Mouse (Mus musculus) embryonic stem cell, embryonic (primary cell): ENCODE measurements at regions not wholly inside any gene's neighbourhood (a gene's known extent, or its start where the extent isn't known, plus 50 kb on each side); places are given as distances from the start of the nearest gene placed in this dataset.
"Not testable (repeated sequence)": the region's sequence is repeated elsewhere in the genome, so short reads cannot be mapped to it uniquely, and the experiment has no call there.

Experiments
- CTCF ChIA-PET, 4 experiments: fragments of 300-600 bp in 2 of 4; fragments of 350-600 bp in 2 of 4; sonication (Branson Sonifier 250); formaldehyde crosslinking; loops; one replicate each; lab custom pipeline; 2022; ENCODE audit warnings: inconsistent platforms in 2 of 4; lab: Charles Lee
- POLR2A ChIA-PET, 4 experiments: fragments of 300-600 bp in 2 of 4; fragments of 350-600 bp in 2 of 4; sonication (Branson Sonifier 250); formaldehyde crosslinking; loops; one replicate each; lab custom pipeline; 2022; ENCODE audit warnings: antibody characterized with exemption in 4 of 4, inconsistent platforms in 1 of 4; lab: Charles Lee

DNA sequence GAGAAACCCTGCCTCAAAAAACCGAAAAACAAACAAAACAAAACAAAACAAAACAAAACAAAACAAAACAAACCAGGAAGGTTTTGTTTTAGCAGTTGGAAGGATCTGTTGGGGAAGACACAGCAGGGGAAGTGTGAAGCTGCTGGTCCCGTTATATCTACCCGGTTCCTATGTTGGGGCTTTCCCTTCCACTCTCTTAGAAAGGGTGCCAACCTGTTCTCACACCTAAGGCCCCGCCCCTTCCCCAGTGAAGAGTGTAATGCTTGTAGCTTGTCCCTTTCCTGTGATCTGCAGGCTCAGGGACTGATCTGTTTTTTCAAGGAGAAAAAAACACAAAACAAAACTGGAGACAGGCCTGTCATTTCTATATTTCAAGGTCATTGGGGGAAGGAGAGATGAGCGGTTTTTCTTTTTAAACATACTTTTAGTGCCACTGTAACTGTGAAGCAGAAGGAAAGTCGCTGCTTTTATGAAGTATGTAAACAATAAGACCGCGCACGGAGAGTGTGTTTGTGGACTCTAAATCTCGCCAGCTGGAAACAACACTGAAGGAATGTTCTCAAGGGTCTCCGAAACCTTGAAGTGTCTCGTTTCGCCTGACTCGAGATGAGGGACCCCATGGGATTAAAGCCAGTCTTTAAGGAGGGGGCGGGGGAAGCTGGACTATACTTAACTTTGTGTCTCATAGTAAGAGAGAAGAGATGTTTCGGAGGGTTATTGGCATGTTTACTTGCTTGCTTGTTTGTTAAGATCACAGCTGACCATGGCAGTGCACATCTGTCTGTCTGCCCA is 256.1 kb downstream of the Prex1 start:
- POLR2A ChIA-PET: interaction anchor here in 2 of 4 experiments (0.5 to 1.0 kb wide), 3 partner anchors 9 to 842 kb away, joined by 3 to 4 read pairs (median 3); no protein-coding TSS in a partner anchor

GRCm38 (mm10) chr2:166454160-166454888 is 259.3 kb downstream of the Prex1 start:
- POLR2A ChIA-PET: interaction anchor here in 1 of 4 experiments (0.6 to 0.9 kb wide), 2 partner anchors 15 to 364 kb away, joined by 3 read pairs; no protein-coding TSS in a partner anchor
- CTCF ChIA-PET: not testable (repeated sequence)

More for the DNA sequence above, 256.1 kb downstream of the Prex1 start:
- CTCF ChIA-PET: interaction anchor here in 1 of 4 experiments (0.7 kb wide), 1 partner anchor 21 kb away, joined by 3 read pairs; no protein-coding TSS in a partner anchor

GRCm38 (mm10) chr2:166450964-166451363 is 262.7 kb downstream of the Prex1 start:
- POLR2A ChIA-PET: interaction anchor here in 2 of 4 experiments (0.6 to 4.8 kb wide), 3 partner anchors 13 to 37 kb away, joined by 3 to 22 read pairs (median 3); no protein-coding TSS in a partner anchor
- CTCF ChIA-PET: interaction anchor here in 1 of 4 experiments (2.3 kb wide), 1 partner anchor 11 kb away, joined by 6 read pairs; no protein-coding TSS in a partner anchor

GRCm38 (mm10) chr2:166450380-166450779 is 263.3 kb downstream of the Prex1 start:
- POLR2A ChIA-PET: interaction anchor here in 2 of 4 experiments (0.6 to 4.8 kb wide), 3 partner anchors 12 to 38 kb away, joined by 3 to 22 read pairs (median 3); no protein-coding TSS in a partner anchor
- CTCF ChIA-PET: interaction anchor here in 1 of 4 experiments (2.3 kb wide), 1 partner anchor 11 kb away, joined by 6 read pairs; no protein-coding TSS in a partner anchor

GRCm38 (mm10) chr2:166448724-166449123 is 264.9 kb downstream of the Prex1 start:
- ChIA-PET CTCF (interaction anchor here (0.5 to 1.4 kb wide), 6 partner anchors 9 to 194 kb away, joined by 3 to 6 read pairs (median 4); no protein-coding TSS in a partner anchor), POLR2A (interaction anchor here in 3 of 4 experiments (0.9 to 4.8 kb wide), 5 partner anchors 9 to 638 kb away, joined by 3 to 22 read pairs (median 4); no protein-coding TSS in a partner anchor)

- ChIA-PET CTCF (interaction anchor here in 3 of 4 experiments (0.6 to 1.4 kb wide), 4 partner anchors 8 to 366 kb away, joined by 3 to 4 read pairs (median 3); no protein-coding TSS in a partner anchor), POLR2A (interaction anchor here in 3 of 4 experiments (0.6 to 4.8 kb wide), 8 partner anchors 8 to 638 kb away, joined by 3 to 22 read pairs (median 3); no protein-coding TSS in a partner anchor)
Observed at GRCm38 (mm10) chr2:166448161-166448560, 265.5 kb downstream of the Prex1 start.

- ChIA-PET POLR2A (interaction anchor here in 2 of 4 experiments (1.2 to 2.3 kb wide), 2 partner anchors 9 to 157 kb away, joined by 4 to 11 read pairs; no protein-coding TSS in a partner anchor), CTCF (no interaction called here)
Observed at GRCm38 (mm10) chr2:166446536-166446935, 267.1 kb downstream of the Prex1 start.

GRCm38 (mm10) chr2:166445824-166446223 is 267.8 kb downstream of the Prex1 start:
- POLR2A ChIA-PET: interaction anchor here in 1 of 4 experiments (1.2 kb wide), 1 partner anchor 156 kb away, joined by 4 read pairs; no protein-coding TSS in a partner anchor
- CTCF ChIA-PET: not testable (repeated sequence)

GRCm38 (mm10) chr2:166442997-166443396 is 270.6 kb downstream of the Prex1 start:
- ChIA-PET CTCF (no interaction called here), POLR2A (no interaction called here)

DNA sequence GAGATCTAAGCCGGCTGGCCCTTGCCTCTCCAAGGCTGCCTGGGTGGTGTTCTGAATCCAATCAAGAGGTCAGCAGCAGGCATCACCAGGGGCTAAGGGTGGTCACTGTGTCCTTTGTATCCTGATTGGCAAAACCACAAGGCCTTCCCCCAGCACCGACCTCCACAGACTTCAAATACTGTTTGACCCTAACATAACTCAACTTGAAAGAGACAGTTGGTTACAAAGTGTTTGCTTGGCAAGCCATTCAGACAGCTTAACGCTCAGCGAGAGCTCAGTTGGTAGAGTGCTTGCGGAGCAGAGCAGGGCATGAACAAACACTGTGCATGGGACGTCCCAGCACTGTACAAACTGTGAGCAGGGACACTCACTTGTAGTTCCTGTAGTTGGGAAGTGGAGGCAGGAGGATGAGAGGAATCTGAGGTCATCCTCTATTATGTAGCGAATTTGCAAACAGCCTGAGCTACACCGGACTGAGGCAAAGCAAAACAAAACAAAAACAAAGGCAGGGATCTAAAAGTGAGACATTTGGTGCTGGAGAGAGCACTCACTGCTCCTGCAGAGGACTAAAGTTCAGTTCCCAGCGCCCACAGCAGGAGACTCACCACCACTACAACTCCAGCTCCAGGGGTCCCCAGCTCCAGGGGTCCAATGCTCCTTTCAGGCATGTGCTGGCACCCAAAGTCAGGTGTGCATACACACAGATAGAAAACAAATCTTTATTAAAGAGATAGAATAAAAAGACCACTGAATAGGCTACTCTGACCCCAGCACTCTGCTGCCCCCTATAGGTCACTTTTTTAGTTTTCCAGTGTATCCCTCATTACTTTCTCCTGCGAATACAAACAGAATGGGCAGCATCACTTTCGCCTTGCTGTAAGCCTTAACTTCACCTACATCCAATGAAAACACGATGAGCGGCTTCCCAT is 273.5 kb downstream of the Prex1 start:
- ChIA-PET CTCF (interaction anchor here (0.5 to 3.3 kb wide), 21 partner anchors 8 to 521 kb away, joined by 3 to 17 read pairs (median 3); no protein-coding TSS in a partner anchor), POLR2A (interaction anchor here in 3 of 4 experiments (0.6 to 12.5 kb wide), 35 partner anchors 8 to 375 kb away, joined by 3 to 229 read pairs (median 4); partner anchors contain the start of gene Sulf2 (in 3 of the 3))

- ChIA-PET POLR2A (interaction anchor here in 3 of 4 experiments (0.6 to 12.5 kb wide), 47 partner anchors 8 to 1062 kb away, joined by 3 to 229 read pairs (median 5); partner anchors contain the start of genes Sulf2 (in 2 of the 3) and Cse1l (in 1 of the 3)), CTCF (interaction anchor here in 2 of 4 experiments (1.3 to 3.3 kb wide), 3 partner anchors 117 to 356 kb away, joined by 3 to 17 read pairs (median 4); no protein-coding TSS in a partner anchor)
Observed at GRCm38 (mm10) chr2:166438207-166438606, 275.4 kb downstream of the Prex1 start.

DNA sequence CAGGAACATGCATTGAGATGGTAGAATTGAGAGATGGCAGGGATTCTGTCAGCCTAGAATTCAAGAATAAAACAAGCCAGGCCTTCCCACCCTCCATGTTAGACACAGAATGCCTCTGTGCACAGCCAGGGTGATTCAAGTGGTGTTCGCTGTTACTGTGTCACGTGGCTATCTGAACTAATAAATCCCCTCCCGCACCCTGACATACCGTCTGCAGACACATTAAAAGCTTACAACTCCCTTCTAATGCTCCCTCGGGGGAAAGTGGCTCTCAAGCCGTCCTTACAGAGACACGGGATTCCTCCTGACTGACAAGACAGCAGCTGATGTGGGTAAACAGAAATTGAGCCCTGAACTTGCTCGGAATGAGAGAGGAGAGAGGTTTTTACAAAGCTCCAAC is 279.1 kb downstream of the Prex1 start:
- POLR2A ChIA-PET: interaction anchor here in 3 of 4 experiments (0.6 to 12.5 kb wide), 9 partner anchors 10 to 292 kb away, joined by 3 to 229 read pairs (median 4); no protein-coding TSS in a partner anchor

GRCm38 (mm10) chr2:166433655-166434333 is 278.3 kb upstream of the Sulf2 start:
- ChIA-PET POLR2A (interaction anchor here in 2 of 4 experiments (0.6 to 12.5 kb wide), 9 partner anchors 11 to 791 kb away, joined by 3 to 229 read pairs (median 4); no protein-coding TSS in a partner anchor), CTCF (interaction anchor here in 1 of 4 experiments (0.6 kb wide), 1 partner anchor 1997 kb away, joined by 3 read pairs; no protein-coding TSS in a partner anchor)

More for the DNA sequence above, 279.1 kb downstream of the Prex1 start:
- CTCF ChIA-PET: no interaction called here

GRCm38 (mm10) chr2:166432948-166433654 is 277.6 kb upstream of the Sulf2 start:
- POLR2A ChIA-PET: interaction anchor here in 3 of 4 experiments (0.5 to 12.5 kb wide), 10 partner anchors 12 to 647 kb away, joined by 3 to 229 read pairs (median 3); no protein-coding TSS in a partner anchor
- CTCF ChIA-PET: no interaction called here

DNA sequence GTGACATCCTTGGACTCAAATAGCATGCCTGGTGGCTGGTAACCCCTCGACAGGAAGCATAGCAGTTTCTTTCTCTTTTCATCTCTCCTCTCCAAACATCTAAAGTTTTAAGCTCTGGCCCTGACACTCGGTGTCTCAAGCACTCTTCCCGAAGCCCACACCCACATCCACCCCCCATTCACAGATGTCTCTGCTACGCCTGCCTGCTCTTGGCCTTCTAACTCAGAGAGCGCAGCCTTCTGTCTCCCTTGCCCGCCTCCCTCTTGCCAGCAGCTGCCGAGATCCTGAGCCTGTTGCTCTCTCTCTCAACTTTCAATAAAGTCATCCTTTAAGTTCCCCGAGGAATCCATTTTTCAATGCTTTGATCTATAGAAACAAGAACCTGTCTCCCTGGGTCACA is 277.1 kb upstream of the Sulf2 start:
- CTCF ChIA-PET: no interaction called here
- POLR2A ChIA-PET: interaction anchor here in 3 of 4 experiments (0.7 to 12.5 kb wide), 10 partner anchors 13 to 647 kb away, joined by 3 to 229 read pairs (median 4); partner anchors contain the start of gene Sulf2 (in 1 of the 3)
